Mouse (Mus musculus) spleen, postnatal 10 days (tissue): Measurements from ENCODE around the gene Pknox2.

Experiments
- DNase-seq, 2 experiments: peaks; one replicate each; pipeline ENCODE4 v3.0.0; 2021 to 2022; ENCODE audit warnings: low spot score in 2 of 2

Gene Pknox2

DNA sequence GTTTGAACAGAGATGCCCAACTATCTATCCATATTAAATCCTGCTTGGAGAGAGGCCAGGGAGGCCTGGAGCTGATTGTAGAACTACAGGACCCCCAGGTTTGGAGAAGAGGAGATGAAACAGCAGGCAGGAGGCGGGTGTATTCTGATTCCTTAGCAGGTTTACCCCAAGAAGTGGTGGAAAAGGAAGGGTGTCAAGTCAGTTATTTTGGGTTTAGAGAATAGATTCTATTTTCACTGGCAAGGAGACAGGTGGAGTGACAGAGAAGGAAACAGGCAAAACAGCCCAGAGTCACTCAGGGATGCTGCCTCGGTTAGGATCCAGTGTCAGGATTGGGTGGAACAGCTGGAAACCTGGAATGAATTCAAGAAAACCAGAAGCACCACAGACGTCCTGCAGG lies 263.6 kb downstream of the Pknox2 start:
- no peak for DNase-seq

DNA sequence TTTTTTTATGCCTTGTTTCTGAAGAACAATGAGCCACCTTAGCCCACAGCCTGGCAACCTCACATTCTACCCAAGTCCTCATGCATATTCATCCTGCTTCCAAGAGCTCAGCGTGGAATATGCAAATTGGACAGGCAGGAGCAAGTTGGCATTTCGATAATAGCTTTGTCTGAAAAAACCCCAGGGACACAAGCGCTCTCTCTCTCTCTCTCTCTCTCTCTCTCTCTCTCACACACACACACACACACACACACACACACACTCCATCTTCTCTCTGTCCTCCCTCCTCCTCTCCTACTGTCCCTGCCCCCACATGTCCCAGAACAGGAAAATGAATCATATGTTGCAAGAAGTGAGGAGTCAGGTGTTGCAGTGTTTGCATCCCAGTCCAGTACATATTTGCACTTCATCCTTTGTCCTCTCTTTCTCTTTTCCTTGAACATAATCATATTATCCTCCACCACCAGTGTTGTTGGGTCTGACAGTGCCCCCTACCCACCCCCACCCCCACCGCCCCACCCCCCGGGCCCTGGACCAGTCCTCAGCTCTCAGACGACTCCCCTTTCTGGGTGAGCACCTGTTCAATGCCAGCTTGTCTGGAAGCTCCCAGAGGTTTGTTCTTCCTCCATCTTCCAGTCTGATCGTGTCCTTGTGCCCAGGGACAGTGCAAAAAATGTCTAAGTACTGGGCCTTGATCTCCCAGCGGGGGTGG lies 265.0 kb downstream of the Pknox2 start:
- no peak for DNase-seq

DNA sequence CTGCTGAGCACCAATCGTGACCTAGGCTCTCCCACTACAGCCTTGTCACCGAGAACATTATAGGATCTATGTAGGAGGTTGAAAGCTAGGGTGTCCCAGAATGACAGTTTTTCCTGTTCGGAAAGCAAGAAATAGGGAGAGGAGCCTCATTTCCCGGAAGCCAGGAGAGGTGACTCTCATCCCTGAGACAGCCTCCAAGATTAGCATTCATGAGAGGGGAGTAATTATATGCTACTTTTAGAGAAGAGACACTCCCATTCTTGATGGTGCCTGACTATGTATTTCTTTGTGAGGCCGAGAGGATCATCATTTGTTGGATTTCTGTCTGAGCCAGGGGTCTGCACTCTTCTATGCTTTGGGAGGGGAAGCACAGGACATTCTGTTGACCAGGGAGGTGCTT lies 265.6 kb downstream of the Pknox2 start:
- no peak for DNase-seq

DNA sequence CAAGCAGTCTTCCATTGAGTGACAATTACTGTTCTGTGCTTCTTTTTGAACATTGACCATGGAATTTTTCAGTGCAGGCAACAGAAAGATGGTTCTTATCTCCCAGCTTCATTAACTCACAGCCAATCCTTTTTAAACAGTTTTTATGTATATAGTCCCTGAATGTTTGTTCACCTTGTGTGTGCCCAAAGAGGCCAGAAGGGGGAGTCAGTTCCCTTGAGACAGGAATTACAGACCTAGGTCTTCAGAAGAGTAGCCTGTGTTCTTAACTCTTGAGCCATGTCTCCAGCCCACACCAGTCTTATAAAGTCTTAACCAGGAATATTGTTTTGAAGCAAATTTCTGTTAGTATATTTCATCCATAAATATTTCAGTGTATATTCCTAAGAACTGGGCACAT lies 270.4 kb downstream of the Pknox2 start:
- no peak for DNase-seq

DNA sequence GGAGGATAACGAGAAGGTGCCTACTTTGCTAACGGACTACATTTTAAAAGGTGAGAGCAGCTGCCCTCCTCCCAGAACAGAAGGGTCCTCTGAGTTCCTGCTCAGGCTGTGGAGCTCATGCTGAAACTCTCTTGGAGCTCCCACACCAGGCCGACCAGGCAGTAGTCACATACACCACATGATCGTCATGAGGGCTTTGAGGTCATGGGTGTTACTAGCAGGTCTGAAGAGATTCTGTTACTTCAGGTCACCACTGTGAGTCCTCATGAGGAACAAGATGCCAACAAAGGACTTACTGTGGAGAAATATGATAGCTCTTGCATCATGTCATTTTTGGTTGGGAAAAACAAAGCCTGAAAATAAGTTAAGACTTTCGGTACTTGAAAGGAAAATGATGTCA lies 270.9 kb downstream of the Pknox2 start:
- DNase-seq, result no peak

DNA sequence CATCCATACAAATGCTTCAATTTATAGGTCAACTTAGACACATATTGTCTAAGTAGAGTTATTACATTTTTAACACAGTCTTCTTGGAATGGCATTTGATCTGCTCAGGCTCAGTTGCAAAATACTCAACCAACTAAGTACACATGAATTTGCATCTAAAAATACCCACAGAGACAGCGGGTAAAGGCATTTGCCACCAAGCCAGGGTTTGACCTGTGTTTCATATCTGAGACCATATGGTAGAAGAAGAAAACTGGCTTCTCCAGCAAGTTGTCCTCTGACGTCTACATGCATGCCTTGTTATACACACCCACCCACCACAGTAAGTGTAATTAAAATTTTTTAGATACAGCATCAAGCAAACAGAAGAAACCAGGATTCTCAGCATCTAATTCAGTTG lies 273.4 kb downstream of the Pknox2 start:
- DNase-seq, result no peak

DNA sequence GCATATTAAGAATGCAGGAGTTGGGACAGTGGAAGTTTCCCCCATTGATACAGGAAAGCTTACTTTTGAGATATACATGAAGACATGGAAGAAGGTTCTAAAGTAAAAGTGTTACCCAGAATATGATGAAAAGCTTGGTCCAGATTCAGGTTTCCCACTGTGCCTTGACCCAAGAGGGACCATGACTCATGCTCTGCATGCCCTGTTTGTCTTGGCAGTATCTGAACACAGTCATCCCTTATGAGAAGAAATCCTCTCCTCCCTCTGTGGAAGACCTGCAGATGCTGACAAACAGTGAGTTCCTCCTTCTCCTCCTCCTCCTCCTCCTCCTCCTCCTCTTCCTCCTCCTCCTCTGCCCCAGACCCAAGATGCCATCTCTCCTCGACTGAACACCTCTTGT lies 276.9 kb downstream of the Pknox2 start:
- no peak for DNase-seq

DNA sequence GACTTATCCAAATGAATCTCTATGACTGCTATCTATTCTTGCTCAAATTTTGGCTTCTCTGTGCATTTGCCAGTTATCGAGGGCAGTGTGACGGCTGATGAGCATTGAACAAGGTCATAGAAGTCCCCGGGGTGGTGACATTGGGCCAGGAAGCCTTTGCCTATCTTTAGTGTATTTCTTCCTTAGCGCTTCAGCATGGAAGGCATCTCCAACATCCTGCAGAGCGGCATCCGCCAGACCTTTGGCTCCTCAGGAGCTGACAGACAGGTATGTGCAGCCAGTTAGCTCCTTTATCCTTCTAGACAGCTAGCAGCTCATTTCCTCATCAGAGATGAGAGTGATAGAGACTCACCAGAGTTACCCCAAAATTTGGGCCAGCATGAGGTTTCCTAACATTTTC lies 278.5 kb downstream of the Pknox2 start:
- no peak for DNase-seq

DNA sequence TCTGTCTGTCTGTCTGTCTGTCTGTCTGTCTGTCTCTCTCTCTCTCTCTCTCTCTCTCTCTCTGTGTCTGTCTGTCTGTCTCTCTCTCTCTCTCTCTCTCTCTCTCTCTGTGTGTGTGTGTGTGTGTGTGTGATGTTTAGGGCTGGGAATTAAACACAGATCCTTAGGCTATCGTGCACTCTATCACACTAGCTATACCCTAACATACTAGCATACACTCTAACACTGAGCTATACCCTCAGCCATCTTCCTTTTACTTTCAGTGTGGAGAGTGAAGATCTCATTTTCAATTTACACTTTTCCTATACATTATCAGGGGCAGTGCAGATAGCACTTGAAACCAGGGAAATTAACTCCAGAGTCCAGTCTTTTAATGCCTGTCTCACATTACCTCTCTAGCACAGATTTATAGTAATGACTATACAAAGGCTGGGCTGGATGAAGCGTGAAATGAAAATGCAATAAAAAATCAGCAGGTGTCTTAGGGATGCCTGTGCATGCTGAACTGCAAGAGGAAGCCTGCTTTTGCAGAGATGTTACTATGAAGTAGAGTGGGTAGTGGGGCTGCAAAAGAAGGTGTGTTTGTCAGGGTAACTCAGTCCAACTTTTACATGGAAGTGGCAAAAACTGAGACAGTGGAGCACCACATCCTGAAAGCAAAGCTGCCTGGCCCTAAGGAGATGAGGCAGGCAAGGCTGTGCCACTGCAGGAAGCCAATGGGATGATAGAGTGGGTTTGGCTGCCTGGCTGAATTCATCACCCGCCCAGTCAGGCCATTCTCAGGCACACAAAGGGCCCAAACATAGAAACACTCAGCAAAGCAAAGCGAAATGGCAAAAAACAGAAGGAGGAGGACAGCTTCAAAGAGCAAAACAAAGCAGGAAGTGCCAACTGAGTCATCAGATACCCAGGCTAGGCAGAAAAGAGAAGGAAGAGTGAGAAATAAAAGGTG lies 282.1 kb downstream of the Pknox2 start:
- no peak for DNase-seq

DNA sequence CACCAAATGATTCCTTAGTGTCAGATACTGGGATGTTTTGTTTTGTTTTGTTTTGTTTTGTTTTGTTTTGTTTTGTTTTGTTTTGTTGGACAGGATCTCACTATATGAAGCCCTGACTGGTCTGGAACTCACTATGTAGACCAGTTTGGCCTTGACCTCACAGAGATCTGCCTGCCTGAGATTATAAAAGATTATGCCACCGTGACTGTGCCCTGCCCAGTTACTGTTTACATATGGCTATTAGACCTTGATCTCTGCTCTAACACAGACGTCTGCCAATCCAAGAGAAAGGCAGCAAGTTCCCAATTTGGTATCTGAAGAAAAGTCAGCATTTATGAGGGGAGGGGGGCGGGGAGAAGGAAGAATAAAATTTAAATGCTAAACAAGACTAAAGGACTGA lies 283.5 kb downstream of the Pknox2 start:
- no peak for DNase-seq

DNA sequence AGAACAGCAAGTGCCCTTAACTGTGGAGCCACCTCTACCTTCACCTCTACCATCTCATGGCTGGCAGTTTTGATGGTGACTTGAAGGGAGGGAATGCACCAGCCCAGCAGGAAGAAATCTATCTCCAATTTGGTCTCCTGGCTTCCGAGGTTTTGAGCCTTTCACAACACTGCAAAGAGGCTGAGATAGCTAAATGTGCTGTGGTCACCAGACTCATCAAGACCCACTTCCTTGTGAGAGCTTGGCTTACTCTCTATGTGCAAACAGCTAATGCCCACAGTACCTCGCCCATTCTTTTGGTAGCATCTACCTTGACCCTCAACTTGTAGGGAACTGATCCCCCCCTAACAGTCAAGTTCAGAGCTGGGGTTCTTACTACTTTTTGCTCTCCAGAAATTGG lies 284.6 kb downstream of the Pknox2 start:
- DNase-seq, result no peak

DNA sequence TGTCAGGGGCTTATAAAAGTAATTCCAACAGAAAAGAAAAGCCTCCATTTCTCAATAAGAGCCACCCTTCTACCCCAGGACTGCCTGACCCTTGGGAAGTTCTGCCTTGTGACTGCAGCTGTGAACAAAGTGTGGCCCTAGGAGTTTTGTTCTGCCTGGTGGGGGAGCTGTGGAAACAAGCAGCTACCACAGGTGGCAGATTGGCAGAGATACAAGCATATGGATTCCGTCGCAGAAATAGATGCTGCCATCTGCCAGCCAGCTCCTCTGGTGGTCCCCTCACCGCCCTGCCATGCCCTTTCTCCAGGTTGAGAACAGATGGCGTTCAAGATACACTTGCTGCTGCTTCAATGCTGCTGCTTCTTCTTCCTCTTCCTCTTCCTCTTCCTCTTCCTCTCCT lies 288.5 kb downstream of the Pknox2 start:
- no peak for DNase-seq

DNA sequence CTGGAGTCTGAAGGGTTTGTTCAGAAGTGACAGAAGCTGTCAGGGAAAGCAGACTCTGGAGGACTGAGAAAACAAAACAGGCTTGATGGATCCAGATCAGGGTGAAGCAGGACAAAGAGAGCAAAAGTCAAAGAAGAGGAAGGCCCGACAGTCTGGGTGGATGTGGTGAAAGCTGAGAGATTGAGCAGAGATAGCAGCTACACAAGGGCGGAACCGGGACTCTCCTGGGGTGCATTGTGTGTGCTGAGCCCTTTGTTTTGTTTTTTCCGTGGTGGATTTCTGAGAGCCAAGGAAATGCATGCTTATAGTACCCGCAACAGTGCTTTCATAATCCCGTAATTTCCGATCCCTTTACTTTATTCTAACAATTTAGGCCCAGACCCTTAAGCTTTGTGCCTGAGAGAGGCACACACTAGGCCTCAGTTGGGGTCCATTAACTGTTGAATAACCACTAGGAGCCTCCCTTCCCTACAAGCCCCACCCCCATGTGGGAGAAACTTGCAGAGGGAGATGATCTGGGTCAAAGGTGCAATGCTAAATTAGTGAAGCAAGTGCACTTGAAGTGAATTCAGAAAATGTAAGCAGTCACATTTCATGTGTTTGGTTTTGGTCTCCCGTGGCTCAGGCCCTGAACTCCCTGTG lies 289.6 kb downstream of the Pknox2 start:
- DNase-seq, result no peak

DNA sequence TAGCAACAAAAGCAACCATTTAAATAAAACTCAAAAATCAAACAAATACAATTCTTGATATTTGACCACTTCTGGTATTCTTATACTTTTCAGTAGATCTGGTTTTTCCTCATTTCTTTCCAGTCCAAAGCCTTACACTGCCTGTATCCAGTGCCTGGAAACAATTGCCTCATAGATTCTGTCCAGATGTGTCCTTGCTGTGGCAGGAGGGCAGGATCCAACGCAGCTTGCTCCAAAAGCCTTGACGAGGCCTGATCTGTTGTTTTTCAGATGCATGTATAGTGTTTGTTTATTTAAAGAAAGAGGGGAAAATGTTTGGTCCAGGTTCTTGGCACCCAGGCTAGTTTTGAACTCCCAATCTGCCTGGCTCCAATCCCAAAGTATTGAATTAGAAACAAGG lies 290.9 kb downstream of the Pknox2 start:
- DNase-seq, result no peak

DNA sequence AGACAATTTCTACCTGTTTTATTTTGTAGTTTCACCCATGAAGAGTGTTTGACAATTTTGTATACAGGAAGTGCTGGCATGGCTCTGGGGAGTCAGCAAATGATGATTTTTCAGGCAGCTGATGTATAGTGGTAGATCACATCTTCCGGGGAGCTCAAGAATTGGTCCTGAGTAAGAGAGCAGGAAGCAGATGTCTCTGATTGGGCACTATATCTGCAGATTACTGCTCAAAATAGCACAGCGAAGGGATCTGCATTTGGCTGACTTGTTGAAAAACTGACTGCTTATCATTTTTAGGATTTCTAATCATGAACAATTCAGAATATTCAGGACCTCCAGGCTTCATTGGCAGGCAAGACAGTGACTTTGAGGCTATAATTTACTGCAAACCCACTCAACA lies 295.0 kb downstream of the Pknox2 start:
- no peak for DNase-seq

DNA sequence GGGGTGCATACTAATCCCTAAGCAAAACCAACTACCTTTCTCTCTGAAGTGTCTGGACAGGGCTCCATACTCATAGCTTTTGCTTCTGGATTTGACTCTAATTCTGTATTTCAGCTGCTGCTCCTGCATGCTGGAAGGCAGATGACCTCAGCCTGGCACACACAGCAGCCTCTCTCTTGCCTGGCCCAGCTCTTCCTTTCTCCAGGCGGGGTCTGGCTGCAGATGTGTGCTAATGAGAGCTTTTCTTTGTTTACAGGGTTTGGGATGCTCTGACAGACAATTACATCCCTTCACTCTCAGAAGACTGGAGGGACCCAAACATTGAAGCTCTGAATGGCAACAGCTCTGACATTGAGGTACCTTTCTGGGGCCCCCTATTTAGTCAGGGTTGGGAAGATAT lies 297.1 kb downstream of the Pknox2 start:
- no peak for DNase-seq

DNA sequence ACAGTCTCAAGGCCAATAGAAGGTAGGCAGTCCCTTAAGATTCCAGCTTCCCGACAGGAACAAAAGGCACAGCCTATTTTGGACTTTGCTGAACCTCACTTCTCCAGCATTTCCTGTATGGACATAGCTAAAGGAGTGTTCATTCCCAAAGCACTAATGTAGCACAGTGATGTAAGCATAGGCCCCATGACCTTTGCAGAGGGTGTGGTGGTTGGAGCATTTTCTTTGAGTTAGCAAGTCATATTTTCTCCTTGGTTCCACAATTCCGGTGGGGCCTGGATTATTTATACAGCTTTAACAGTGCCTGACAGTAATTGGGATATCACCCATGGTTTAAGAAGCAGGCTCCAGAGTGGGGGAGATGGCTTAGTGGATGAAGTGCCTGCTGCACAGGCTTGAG lies 298.5 kb downstream of the Pknox2 start:
- DNase-seq, result no peak

DNA sequence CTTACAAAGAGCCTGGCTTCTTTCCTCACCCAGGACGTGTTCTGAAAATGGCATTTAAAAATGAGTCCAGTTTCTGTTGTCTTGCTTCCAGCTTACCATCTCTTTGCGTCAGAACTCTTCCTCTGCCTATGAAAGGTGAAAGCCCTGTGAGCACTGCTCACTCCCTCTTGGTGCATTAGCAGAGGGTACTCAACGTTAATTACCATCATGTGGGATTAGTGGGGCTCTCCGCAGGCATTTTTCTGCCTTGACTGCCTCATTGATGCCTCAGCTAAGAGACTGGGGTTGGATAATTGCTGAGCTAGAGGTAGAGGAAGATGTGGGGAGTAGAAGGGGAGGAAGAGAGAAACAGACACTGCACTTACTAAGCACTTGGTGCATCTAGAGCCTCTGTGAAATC lies 300.9 kb downstream of the Pknox2 start:
- no peak for DNase-seq
